Mouse (Mus musculus): Measurements from ENCODE around the gene 2310011J03Rik. TPM values are rescaled to one million over a fixed set of nuclear protein-coding genes. Genes with fewer than 3 reads are reported as not detected.
A peak's percentile ranks its signal among the peaks of the same experiment; 100 is the strongest.

The 2310011J03Rik gene
- polyA plus RNA-seq, 1 experiment from 2014 or later = 42.3 TPM

DNA sequence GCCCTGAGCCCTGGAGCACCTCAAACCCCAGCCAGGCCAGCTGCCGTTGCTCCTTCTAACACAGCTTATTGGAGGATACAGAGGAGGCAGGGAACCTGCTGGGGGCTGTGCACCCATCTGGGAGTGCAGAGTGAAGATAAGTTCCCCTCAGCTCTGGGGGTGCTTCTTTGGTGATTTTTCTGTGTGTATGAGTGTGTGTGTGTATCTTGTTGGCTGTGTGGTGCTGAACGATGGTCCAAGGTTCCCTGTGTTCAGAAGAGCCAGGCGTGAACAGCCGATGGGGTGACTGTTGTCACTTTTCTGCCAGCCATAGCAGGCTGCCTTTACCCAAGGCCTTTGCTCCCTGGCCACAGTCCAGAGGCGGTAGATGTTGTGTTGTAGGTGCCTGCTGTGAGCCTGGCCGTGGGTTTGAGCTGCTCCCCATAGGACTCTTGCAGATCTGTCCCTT, 49.6 kb downstream of the 2310011J03Rik start:
- Histone ChIP-seq H3K4me3 (replicated peaks) (peak overlapping the region; percentile 98), H3K36me3 (peaks cover 75% of the 10 kb centered on the region), H3K4me1 (replicated peaks) (peaks cover 93% of the 10 kb centered on the region), H3K27ac (peak overlapping the region; percentile 96), H3K27me3 (no peaks in the 10 kb centered on the region), H3K4me2 (peak overlapping the region; percentile 88), H3K9me3 (replicated peaks) (no peaks in the 10 kb centered on the region), H3K9ac (peak overlapping the region; percentile 100)
- WGBS (ENCODE audit: insufficient replicate concordance) = 43% methylated on average over 6 of the region's 6 CpGs
- ATAC-seq (ENCODE audit: low read depth) (peak; percentile 83), DNase-seq (peak; percentile 68)

DNA sequence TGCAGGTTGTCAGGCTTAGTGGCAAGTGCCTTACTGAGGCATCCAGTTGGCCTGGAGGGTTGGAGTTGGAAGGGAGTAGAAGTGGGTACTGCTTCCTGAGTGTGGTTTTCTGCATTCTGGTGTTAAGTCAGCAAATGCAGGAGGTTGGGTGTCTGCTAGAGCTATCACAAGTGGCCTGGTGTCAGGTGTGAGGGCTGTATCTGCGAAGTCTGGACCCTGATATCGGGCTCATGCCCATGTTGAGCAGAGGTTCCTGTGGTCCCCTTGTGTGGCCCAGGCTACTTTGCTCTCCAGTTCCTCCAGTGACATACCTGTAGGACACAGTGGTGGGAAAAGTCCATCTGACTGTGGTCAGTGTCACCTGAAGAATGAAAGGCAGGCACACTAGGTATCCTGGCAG, 50.2 kb downstream of the 2310011J03Rik start:
- WGBS (ENCODE audit: insufficient replicate concordance) = 32% methylated on average over 2 of the region's 2 CpGs
- Histone ChIP-seq H3K36me3 (peaks cover 69% of the 10 kb centered on the region), H3K27me3 (no peaks in the 10 kb centered on the region), H3K9ac (peak overlapping the region; percentile 100), H3K9me3 (replicated peaks) (no peaks in the 10 kb centered on the region), H3K4me3 (replicated peaks) (peak overlapping the region; percentile 98), H3K4me2 (peak overlapping the region; percentile 88), H3K4me1 (replicated peaks) (peaks cover 93% of the 10 kb centered on the region), H3K27ac (peak overlapping the region; percentile 96)
- ATAC-seq (ENCODE audit: low read depth) (peak; percentile 51), DNase-seq (no peak)

Small RNAs within 50 kb of the gene (microRNA-seq; reads per million reads assigned to microRNA genes)
- 2.9 reads per million, percentile 3 among the genes with 10 or more reads in this experiment for gene Mir6911

Other genes with a start within 250 kb of the 2310011J03Rik start
- gene Sbno2, start 215.0 kb downstream of the 2310011J03Rik start, polyA plus RNA-seq (2015; fragmentation: Nextera tagmentation; extraction: Ambion mirVana) = 9.2 and 9.9 TPM in 2 replicates
- 16.2 and 18.3 TPM in 2 replicates for gene Stk11, start 204.7 kb downstream of the 2310011J03Rik start, polyA plus RNA-seq (2015; fragmentation: Nextera tagmentation; extraction: Ambion mirVana)
- gene Atp5d, start 181.9 kb downstream of the 2310011J03Rik start, polyA plus RNA-seq (2015; fragmentation: Nextera tagmentation; extraction: Ambion mirVana) = 358 and 362 TPM in 2 replicates
- 0.54 and 0.69 TPM in 2 replicates for gene Cbarp, start 179.7 kb downstream of the 2310011J03Rik start, polyA plus RNA-seq (2015; fragmentation: Nextera tagmentation; extraction: Ambion mirVana)
- gene Midn, start 172.3 kb downstream of the 2310011J03Rik start, polyA plus RNA-seq (2015; fragmentation: Nextera tagmentation; extraction: Ambion mirVana) = 3.0 and 3.3 TPM in 2 replicates
- 19.5 and 21.9 TPM in 2 replicates for gene Cirbp, start 154.6 kb downstream of the 2310011J03Rik start, polyA plus RNA-seq (2015; fragmentation: Nextera tagmentation; extraction: Ambion mirVana)
- gene 1600002K03Rik, start 147.6 kb downstream of the 2310011J03Rik start, polyA plus RNA-seq (2015; fragmentation: Nextera tagmentation; extraction: Ambion mirVana) = 14.8 and 15.1 TPM in 2 replicates
- gene Efna2, start 141.1 kb downstream of the 2310011J03Rik start, polyA plus RNA-seq (2015; fragmentation: Nextera tagmentation; extraction: Ambion mirVana) = 0.98 and 1.1 TPM in 2 replicates
- gene Mum1, start 94.1 kb downstream of the 2310011J03Rik start, polyA plus RNA-seq (2015; fragmentation: Nextera tagmentation; extraction: Ambion mirVana) = 26.1 and 26.5 TPM in 2 replicates
- gene Ndufs7, start 71.4 kb downstream of the 2310011J03Rik start, polyA plus RNA-seq (2015; fragmentation: Nextera tagmentation; extraction: Ambion mirVana) = 241 and 294 TPM in 2 replicates
- 53.5 and 57.2 TPM in 2 replicates for gene Gamt, start 59.5 kb downstream of the 2310011J03Rik start, polyA plus RNA-seq (2015; fragmentation: Nextera tagmentation; extraction: Ambion mirVana)
- 33.5 and 34.7 TPM in 2 replicates for gene Dazap1, start 59.1 kb downstream of the 2310011J03Rik start, polyA plus RNA-seq (2015; fragmentation: Nextera tagmentation; extraction: Ambion mirVana)
- 792 and 836 TPM in 2 replicates for gene Rps15, start 28.1 kb downstream of the 2310011J03Rik start, polyA plus RNA-seq (2015; fragmentation: Nextera tagmentation; extraction: Ambion mirVana)
- 0.13 and 0.24 TPM in 2 replicates for gene Apc2, start 24.6 kb downstream of the 2310011J03Rik start, polyA plus RNA-seq (2015; fragmentation: Nextera tagmentation; extraction: Ambion mirVana)
- gene Pcsk4, start 9.0 kb upstream of the 2310011J03Rik start, polyA plus RNA-seq (2015; fragmentation: Nextera tagmentation; extraction: Ambion mirVana) = 5.3 TPM in 2 replicates
- gene Reep6, start 9.4 kb upstream of the 2310011J03Rik start, polyA plus RNA-seq (2015; fragmentation: Nextera tagmentation; extraction: Ambion mirVana) = 50.9 and 65.0 TPM in 2 replicates
- gene Adamtsl5, start 27.9 kb upstream of the 2310011J03Rik start, polyA plus RNA-seq (2015; fragmentation: Nextera tagmentation; extraction: Ambion mirVana) = 1.8 and 2.5 TPM in 2 replicates
- gene Plk5, start 35.9 kb upstream of the 2310011J03Rik start, polyA plus RNA-seq (2015; fragmentation: Nextera tagmentation; extraction: Ambion mirVana) = 0.12 TPM in 1 of 2 replicates, not detected in the other
- 1.0 and 1.1 TPM in 2 replicates for gene Mex3d, start 67.1 kb upstream of the 2310011J03Rik start, polyA plus RNA-seq (2015; fragmentation: Nextera tagmentation; extraction: Ambion mirVana)
- 81.2 and 87.4 TPM in 2 replicates for gene Mbd3, start 79.0 kb upstream of the 2310011J03Rik start, polyA plus RNA-seq (2015; fragmentation: Nextera tagmentation; extraction: Ambion mirVana)
- gene Uqcr11, start 86.3 kb upstream of the 2310011J03Rik start, polyA plus RNA-seq (2015; fragmentation: Nextera tagmentation; extraction: Ambion mirVana) = 474 and 603 TPM in 2 replicates
- gene Tcf3, start 113.1 kb upstream of the 2310011J03Rik start, polyA plus RNA-seq (2015; fragmentation: Nextera tagmentation; extraction: Ambion mirVana) = 55.2 and 56.2 TPM in 2 replicates
- gene Onecut3, start 174.3 kb upstream of the 2310011J03Rik start, polyA plus RNA-seq (2015; fragmentation: Nextera tagmentation; extraction: Ambion mirVana) = 0.02 TPM in 1 of 2 replicates, not detected in the other
- 0.02 and 0.03 TPM in 2 replicates for gene Atp8b3, start 218.6 kb upstream of the 2310011J03Rik start, polyA plus RNA-seq (2015; fragmentation: Nextera tagmentation; extraction: Ambion mirVana)
- gene Rexo1, start 241.0 kb upstream of the 2310011J03Rik start, polyA plus RNA-seq (2015; fragmentation: Nextera tagmentation; extraction: Ambion mirVana) = 13.4 and 13.8 TPM in 2 replicates